Mouse (Mus musculus): ENCODE results near the gene Ccdc146.

The Ccdc146 gene

GRCm38 (mm10) chr5:21263202-21264055, 161.0 kb downstream of the Ccdc146 start:
- no peak for DNase-seq (ENCODE audit: low spot score)

DNA sequence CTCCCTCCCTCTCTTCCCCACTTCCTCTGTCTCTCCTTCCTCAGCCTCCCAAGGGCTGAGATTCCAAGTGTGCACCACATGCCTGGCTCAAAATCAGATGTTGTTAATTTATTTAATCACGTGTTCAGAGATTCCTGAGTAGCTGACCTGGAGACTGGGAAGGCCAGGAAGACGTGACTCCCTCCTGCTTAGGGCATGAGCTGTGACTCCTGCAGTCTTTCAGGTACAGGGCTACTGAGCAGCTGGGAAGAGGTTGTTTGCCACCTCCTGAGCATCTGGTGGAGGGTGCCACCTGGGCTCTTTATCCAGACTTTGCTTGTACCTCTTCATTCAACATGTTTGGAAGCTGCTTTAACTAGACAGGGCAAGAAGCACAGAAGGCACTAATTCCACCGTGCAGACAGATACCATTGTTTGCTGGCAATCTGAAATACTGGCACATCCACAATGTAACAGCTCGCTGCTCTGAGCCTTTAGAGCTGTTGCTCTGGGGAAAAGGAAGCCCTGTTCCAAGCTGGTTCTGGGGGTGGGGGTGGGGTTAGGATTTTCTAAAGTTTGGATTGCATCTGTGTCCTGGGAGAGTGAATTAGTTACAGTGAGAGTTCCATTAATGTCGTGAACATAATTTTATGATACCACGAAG, 163.2 kb downstream of the Ccdc146 start:
- no peak for DNase-seq (ENCODE audit: low spot score)

DNA sequence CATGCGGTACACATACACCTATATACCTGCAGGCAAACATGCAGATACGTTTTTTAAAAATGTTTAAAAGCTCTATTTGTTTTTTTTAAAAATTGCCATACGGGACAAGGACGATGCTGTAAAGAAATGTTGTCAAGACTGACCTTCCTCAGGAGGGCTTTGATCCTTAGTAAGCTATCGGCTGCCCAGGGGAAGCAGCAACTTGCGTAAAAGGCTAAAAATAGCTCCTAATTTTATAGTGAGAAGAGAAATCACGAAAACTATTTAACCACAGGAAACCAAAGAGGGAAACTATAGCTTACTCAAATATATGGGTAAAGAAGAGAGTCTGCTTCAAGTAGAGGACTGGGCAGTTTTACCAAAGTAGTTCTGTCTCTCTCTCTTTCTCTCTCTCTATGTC, 163.7 kb downstream of the Ccdc146 start:
- DNase-seq (ENCODE audit: low spot score), result no peak

- no peak for DNase-seq (ENCODE audit: low spot score)
Observed at GRCm38 (mm10) chr5:21257806-21258205, 166.7 kb downstream of the Ccdc146 start.

- DNase-seq (ENCODE audit: low spot score), result no peak
Observed at GRCm38 (mm10) chr5:21257126-21257525, 167.4 kb downstream of the Ccdc146 start.

DNA sequence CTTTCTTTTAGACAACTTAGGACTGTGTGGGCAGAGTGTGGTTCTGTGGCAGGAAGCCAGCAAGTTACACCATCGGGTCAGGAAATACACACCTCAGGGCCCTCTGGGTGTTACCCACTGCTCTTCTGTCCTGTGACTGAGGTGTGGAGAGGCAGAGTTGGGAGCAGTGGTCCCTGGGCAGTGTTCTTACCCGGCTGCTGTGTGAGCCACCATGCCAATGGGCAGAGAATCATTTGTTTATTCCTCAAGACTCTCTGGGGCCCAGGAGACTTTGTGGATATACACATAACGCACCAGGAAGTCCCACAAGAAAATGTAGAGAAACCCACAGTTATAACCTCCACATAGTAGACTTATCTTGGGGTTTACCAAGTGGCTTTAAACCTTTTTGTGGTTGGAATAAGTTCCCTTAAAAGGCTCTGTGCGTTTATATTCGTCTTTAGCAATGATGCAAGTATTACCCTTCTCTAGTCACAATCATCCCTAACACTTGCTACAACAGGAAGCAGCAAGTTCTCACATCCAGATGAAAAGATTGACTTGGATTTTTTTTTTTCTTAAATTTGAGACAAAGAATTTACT, 168.8 kb downstream of the Ccdc146 start:
- no peak for DNase-seq (ENCODE audit: low spot score)

GRCm38 (mm10) chr5:21254731-21255525, 169.5 kb downstream of the Ccdc146 start:
- DNase-seq (ENCODE audit: low spot score), result no peak

DNA sequence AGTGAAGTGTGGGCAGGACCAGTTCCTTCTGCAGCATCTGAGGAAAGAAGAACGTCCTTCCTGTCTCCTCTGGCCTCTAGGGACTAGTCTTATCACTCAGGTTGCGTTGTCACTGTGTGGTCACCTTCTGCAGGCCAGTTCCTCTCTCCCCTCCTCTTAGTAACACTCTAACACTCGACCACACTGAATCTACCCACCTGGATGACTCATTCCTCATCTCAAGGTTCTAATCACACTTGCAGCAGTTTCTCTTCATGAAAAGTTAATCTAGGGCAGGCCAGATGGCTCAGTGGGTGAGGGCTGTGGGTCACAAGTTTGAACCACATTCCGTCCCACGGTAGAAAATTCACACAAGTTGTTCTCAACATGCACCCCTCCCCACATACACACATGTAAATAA, 175.6 kb downstream of the Ccdc146 start:
- DNase-seq (ENCODE audit: low spot score), result no peak

DNA sequence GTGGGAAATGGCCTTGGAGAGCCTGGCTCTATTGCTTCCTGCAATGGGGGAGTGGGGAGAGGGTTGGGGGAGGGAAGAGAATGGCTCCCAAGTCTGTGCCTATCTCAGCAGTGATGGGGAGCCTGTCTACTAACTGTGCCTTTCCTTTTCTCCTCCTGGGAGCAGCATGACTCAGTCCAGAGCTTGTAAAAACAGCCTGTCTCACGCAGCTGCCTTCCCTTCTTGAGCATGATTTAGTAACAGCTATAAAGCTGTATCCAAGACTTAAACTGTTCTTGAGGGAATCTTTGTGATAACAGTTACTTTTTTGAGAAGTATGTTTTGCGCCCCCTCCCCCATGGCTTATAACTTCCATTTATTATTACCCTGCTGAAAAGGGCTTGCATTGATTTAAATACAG, 176.6 kb downstream of the Ccdc146 start:
- DNase-seq (ENCODE audit: low spot score), result peak; percentile 7

DNA sequence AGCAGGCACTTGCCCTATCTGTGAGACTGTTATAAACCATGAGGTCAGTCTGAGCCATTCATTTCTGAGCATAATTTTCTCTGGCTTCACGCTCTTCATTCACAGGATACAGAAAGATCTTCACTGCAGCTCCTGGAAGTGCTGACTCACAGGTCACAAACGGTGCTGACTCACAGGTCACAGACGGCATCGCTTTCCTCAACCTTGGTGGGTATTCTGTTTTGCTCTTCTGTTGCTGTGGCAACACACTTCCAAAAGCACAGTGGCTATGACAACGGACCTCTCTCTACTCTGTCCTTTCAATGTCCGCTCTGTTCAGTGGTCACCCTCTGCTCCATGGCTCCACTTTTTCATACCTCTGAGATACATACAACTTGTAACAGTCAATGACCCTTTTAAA, 177.7 kb downstream of the Ccdc146 start:
- DNase-seq (ENCODE audit: low spot score), result peak; percentile 57

GRCm38 (mm10) chr5:21245241-21245640, 179.2 kb downstream of the Ccdc146 start:
- no peak for DNase-seq (ENCODE audit: low spot score)

DNA sequence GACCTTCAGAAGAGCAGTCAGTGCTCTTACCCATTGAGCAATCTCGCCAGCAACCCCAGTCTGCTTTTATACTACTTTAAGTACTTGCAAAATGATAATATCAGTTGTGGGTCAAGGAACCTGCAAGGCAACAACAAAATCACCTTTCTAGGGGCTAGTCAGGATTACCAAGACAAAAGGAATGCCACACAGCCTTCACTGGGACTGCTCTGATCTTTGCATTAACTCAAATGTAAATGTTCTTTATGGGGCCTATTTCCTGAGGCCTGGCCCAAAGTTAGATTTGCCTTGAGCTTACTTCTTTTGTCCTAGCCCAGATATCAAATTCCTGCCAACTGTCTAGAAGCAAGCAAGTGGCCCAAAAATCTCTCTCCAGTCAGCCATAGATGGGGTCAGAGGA, 179.9 kb downstream of the Ccdc146 start:
- DNase-seq (ENCODE audit: low spot score), result no peak

Measured in MN1 (cell line).